Mouse (Mus musculus): Measurements from ENCODE around the gene Avp. TPM values are rescaled to one million over a fixed set of nuclear protein-coding genes. Genes with fewer than 3 reads are reported as not detected.
"Not testable (repeated sequence)": the region's sequence is repeated elsewhere in the genome, so short reads cannot be mapped to it uniquely, and the experiment has no call there.

Gene Avp
- polyA plus RNA-seq, 1 experiment from 2014 or later = not detected

GRCm38 (mm10) chr2:130589157-130589556 lies 6.8 kb upstream of the Avp start:
- H3K27ac ChIP-seq = no peak overlapping the region
- H3K36me3 ChIP-seq = 0 out of 2 replicates have a peak, but pooled peaks cover 6% of the 10 kb centered on the region
- no peaks in the 10 kb centered on the region for H3K9me3 ChIP-seq (replicated peaks)
- H3K27me3 ChIP-seq = no peaks in the 10 kb centered on the region
- no peak overlapping the region for H3K9ac ChIP-seq
- 74% methylated on average over 4 of the region's 4 CpGs for WGBS
- no peak for ATAC-seq (replicated peaks; ENCODE audit: insufficient number of reproducible peaks, insufficient read depth, low FRiP score, low read depth)
- peaks cover 5% of the 10 kb centered on the region; the same call in 1 of the 2 replicates for H3K4me1 ChIP-seq (replicated peaks)
- H3K4me2 ChIP-seq = no peak overlapping the region
- no peak overlapping the region for H3K4me3 ChIP-seq

- H3K36me3 ChIP-seq = 0 out of 2 replicates have a peak, but pooled peaks cover 6% of the 10 kb centered on the region
- no peak for ATAC-seq (replicated peaks; ENCODE audit: insufficient number of reproducible peaks, insufficient read depth, low FRiP score, low read depth)
- 44% methylated on average over 2 of the region's 2 CpGs for WGBS
- no peak overlapping the region for H3K4me3 ChIP-seq
- H3K4me1 ChIP-seq (replicated peaks) = peaks cover 12% of the 10 kb centered on the region
- H3K27me3 ChIP-seq = no peaks in the 10 kb centered on the region
- no peak overlapping the region for H3K27ac ChIP-seq
- no peak overlapping the region for H3K9ac ChIP-seq
- H3K4me2 ChIP-seq = no peak overlapping the region
- H3K9me3 ChIP-seq (replicated peaks) = no peaks in the 10 kb centered on the region
Observed at GRCm38 (mm10) chr2:130588373-130588772, 6.0 kb upstream of the Avp start.

- WGBS = 79% methylated on average over 6 of the region's 6 CpGs
- Histone ChIP-seq H3K9me3 (replicated peaks) (no peaks in the 10 kb centered on the region), H3K4me3 (no peak overlapping the region), H3K27me3 (peaks cover 23% of the 10 kb centered on the region), H3K4me1 (replicated peaks) (peaks cover 20% of the 10 kb centered on the region), H3K9ac (no peak overlapping the region), H3K4me2 (no peak overlapping the region), H3K36me3 (0 out of 2 replicates have a peak, but pooled peaks cover under 1% of the 10 kb centered on the region), H3K27ac (no peak overlapping the region)
- ATAC-seq (replicated peaks; ENCODE audit: insufficient number of reproducible peaks, insufficient read depth, low FRiP score, low read depth) = no peak
Observed at GRCm38 (mm10) chr2:130586016-130586415, 3.7 kb upstream of the Avp start.

GRCm38 (mm10) chr2:130583902-130584560 lies 1.7 kb upstream of the Avp start:
- H3K27ac ChIP-seq = no peak overlapping the region
- 47% methylated on average over 10 of the region's 10 CpGs for WGBS
- no peak overlapping the region for H3K4me3 ChIP-seq
- H3K4me1 ChIP-seq (replicated peaks) = peaks cover 32% of the 10 kb centered on the region
- H3K27me3 ChIP-seq = peaks cover 43% of the 10 kb centered on the region
- no peak overlapping the region for H3K4me2 ChIP-seq
- H3K9me3 ChIP-seq (replicated peaks) = no peaks in the 10 kb centered on the region
- no peaks in the 10 kb centered on the region for H3K36me3 ChIP-seq
- no peak for ATAC-seq (replicated peaks; ENCODE audit: insufficient number of reproducible peaks, insufficient read depth, low FRiP score, low read depth)
- no peak overlapping the region for H3K9ac ChIP-seq

- Histone ChIP-seq H3K27me3 (peaks cover 70% of the 10 kb centered on the region), H3K9me3 (replicated peaks) (no peaks in the 10 kb centered on the region), H3K27ac (no peak overlapping the region), H3K36me3 (no peaks in the 10 kb centered on the region), H3K4me1 (replicated peaks) (peaks cover 51% of the 10 kb centered on the region), H3K4me2 (peak overlapping the region; percentile 63), H3K9ac (no peak overlapping the region), H3K4me3 (peak overlapping the region; percentile 41)
- ATAC-seq (replicated peaks; ENCODE audit: insufficient number of reproducible peaks, insufficient read depth, low FRiP score, low read depth) = no peak
- WGBS = 5% methylated on average over 16 of the region's 16 CpGs
Observed at GRCm38 (mm10) chr2:130581201-130581600, 1.2 kb downstream of the Avp start.

GRCm38 (mm10) chr2:130579791-130580190 lies 2.6 kb downstream of the Avp start:
- Histone ChIP-seq H3K4me3 (no peak overlapping the region), H3K27me3 (peaks cover 84% of the 10 kb centered on the region), H3K36me3 (no peaks in the 10 kb centered on the region), H3K9ac (no peak overlapping the region), H3K9me3 (replicated peaks) (no peaks in the 10 kb centered on the region), H3K4me2 (no peak overlapping the region), H3K27ac (no peak overlapping the region), H3K4me1 (replicated peaks) (peaks cover 53% of the 10 kb centered on the region)
- 11% methylated on average over 8 of the region's 8 CpGs for WGBS
- no peak for ATAC-seq (replicated peaks; ENCODE audit: insufficient number of reproducible peaks, insufficient read depth, low FRiP score, low read depth)

GRCm38 (mm10) chr2:130578148-130578547 lies 4.2 kb downstream of the Avp start:
- no peak overlapping the region for H3K9ac ChIP-seq
- no peak for ATAC-seq (replicated peaks; ENCODE audit: insufficient number of reproducible peaks, insufficient read depth, low FRiP score, low read depth)
- peaks cover 43% of the 10 kb centered on the region for H3K4me1 ChIP-seq (replicated peaks)
- no peaks in the 10 kb centered on the region for H3K9me3 ChIP-seq (replicated peaks)
- H3K4me3 ChIP-seq = no peak overlapping the region
- no peak overlapping the region for H3K4me2 ChIP-seq
- H3K36me3 ChIP-seq = no peaks in the 10 kb centered on the region
- H3K27me3 ChIP-seq = peaks cover 94% of the 10 kb centered on the region
- no peak overlapping the region for H3K27ac ChIP-seq
- WGBS = 14% methylated on average over 11 of the region's 11 CpGs

GRCm38 (mm10) chr2:130577632-130578031 lies 4.7 kb downstream of the Avp start:
- Histone ChIP-seq H3K4me1 (replicated peaks) (peaks cover 43% of the 10 kb centered on the region), H3K27me3 (peaks cover 89% of the 10 kb centered on the region), H3K4me3 (no peak overlapping the region), H3K36me3 (no peaks in the 10 kb centered on the region), H3K4me2 (peak overlapping the region; percentile 73; the same call in 1 of the 2 replicates), H3K27ac (no peak overlapping the region), H3K9ac (no peak overlapping the region), H3K9me3 (replicated peaks) (no peaks in the 10 kb centered on the region)
- 6% methylated on average over 12 of the region's 12 CpGs for WGBS
- ATAC-seq (replicated peaks; ENCODE audit: insufficient number of reproducible peaks, insufficient read depth, low FRiP score, low read depth) = no peak

GRCm38 (mm10) chr2:130577021-130577420 lies 5.3 kb downstream of the Avp start:
- peaks cover 86% of the 10 kb centered on the region for H3K27me3 ChIP-seq
- 13% methylated on average over 9 of the region's 9 CpGs for WGBS
- 0 out of 2 replicates have a peak overlapping the region, but pooled peaks have one; percentile 17 for H3K9ac ChIP-seq
- peaks cover 39% of the 10 kb centered on the region for H3K4me1 ChIP-seq (replicated peaks)
- H3K27ac ChIP-seq = no peak overlapping the region
- H3K9me3 ChIP-seq (replicated peaks) = no peaks in the 10 kb centered on the region
- ATAC-seq (replicated peaks; ENCODE audit: insufficient number of reproducible peaks, insufficient read depth, low FRiP score, low read depth) = no peak
- H3K4me2 ChIP-seq = peak overlapping the region; percentile 73
- no peaks in the 10 kb centered on the region for H3K36me3 ChIP-seq
- peak overlapping the region; percentile 46 for H3K4me3 ChIP-seq

- H3K4me1 ChIP-seq (replicated peaks) = peaks cover 39% of the 10 kb centered on the region
- peak overlapping the region; percentile 17; the same call in 1 of the 2 replicates for H3K9ac ChIP-seq
- H3K9me3 ChIP-seq (replicated peaks); H3K36me3 ChIP-seq; H3K27ac ChIP-seq; ATAC-seq (replicated peaks; ENCODE audit: insufficient number of reproducible peaks, insufficient read depth, low FRiP score, low read depth): not testable (repeated sequence)
- 4% methylated on average over 32 of the region's 32 CpGs for WGBS
- peaks cover 82% of the 10 kb centered on the region for H3K27me3 ChIP-seq
- H3K4me2 ChIP-seq = peak overlapping the region; percentile 73
- peak overlapping the region; percentile 46 for H3K4me3 ChIP-seq
Observed at GRCm38 (mm10) chr2:130576564-130576963, 5.8 kb downstream of the Avp start.

- no peak within 1 kb of the TSS for H3K27ac ChIP-seq
- no peaks in the 10 kb centered on the region for H3K9me3 ChIP-seq (replicated peaks)
- WGBS = 52% methylated on average over 9 of the region's 9 CpGs
- peaks cover 75% of the 10 kb centered on the region for H3K27me3 ChIP-seq
- H3K9ac ChIP-seq = peak within 1 kb of the TSS; percentile 17; the same call in 1 of the 2 replicates
- no peaks in the 10 kb centered on the region for H3K36me3 ChIP-seq
- peak within 1 kb of the TSS; percentile 46 for H3K4me3 ChIP-seq
- H3K4me2 ChIP-seq = peak within 1 kb of the TSS; percentile 73
- peaks cover 35% of the 10 kb centered on the region for H3K4me1 ChIP-seq (replicated peaks)
- ATAC-seq (replicated peaks; ENCODE audit: insufficient number of reproducible peaks, insufficient read depth, low FRiP score, low read depth) = no peak
Observed at GRCm38 (mm10) chr2:130575873-130576272, 6.5 kb downstream of the Avp start, which contains the start of gene Oxt. TSS of gene Oxt (plus strand) at chr2:130576173.

GRCm38 (mm10) chr2:130574960-130575359 lies 7.4 kb downstream of the Avp start:
- 81% methylated on average over 5 of the region's 5 CpGs for WGBS
- no peaks in the 10 kb centered on the region for H3K9me3 ChIP-seq (replicated peaks)
- H3K4me2 ChIP-seq = no peak overlapping the region
- no peaks in the 10 kb centered on the region for H3K36me3 ChIP-seq
- peaks cover 66% of the 10 kb centered on the region for H3K27me3 ChIP-seq
- H3K4me1 ChIP-seq (replicated peaks) = peaks cover 26% of the 10 kb centered on the region
- H3K9ac ChIP-seq = no peak overlapping the region
- no peak overlapping the region for H3K27ac ChIP-seq
- no peak for ATAC-seq (replicated peaks; ENCODE audit: insufficient number of reproducible peaks, insufficient read depth, low FRiP score, low read depth)
- no peak overlapping the region for H3K4me3 ChIP-seq
